Comparison of ENCODE assay signal across 13 mouse cellular contexts in genomic region chr1:50861515-50861914, GRCm38 (mm10). TPM values are rescaled to one million over a fixed set of nuclear protein-coding genes. Genes with fewer than 3 reads are reported as not detected.
"Had no signal": no experiment of that assay in that cellular context is flagged by ENCODE, and none has a peak within 500 bp of the region (broad histone marks: within the 10 kb centered on the region; RNA-seq: fewer than 3 reads in every experiment).

No protein-coding gene starts in this region.

- ATAC-seq: liver, postnatal 0 days; lung, postnatal 0 days; midbrain, embryonic 15.5 days had no signal

- DNase-seq: kidney, adult 2 months; kidney, postnatal 25 days; layer of hippocampus, adult 9-11 months; liver, postnatal 0 days; lung, embryonic 14.5 days; right cerebral cortex, postnatal 25 days; spleen, adult 18-20 months; thymus, adult 18-20 months; thymus, postnatal 36 days had no signal

RNA-seq across cellular contexts. Expression of gene Tmeff2, which starts 38.9 kb away (rescaled TPM):
- total RNA-seq: megakaryocyte, adult 5-6 weeks; neutrophil, adult 5-6 weeks had no signal
